12 mouse cellular contexts compared by ENCODE assay signal in genomic region chr5:100200805-100201204, GRCm38 (mm10). TPM values are rescaled to one million over a fixed set of nuclear protein-coding genes. Genes with fewer than 3 reads are reported as not detected.
DNase-seq lines count a peak whose midpoint lies in the region; ATAC-seq and TF ChIP-seq lines count a peak whose summit lies in the region.
"Had no signal": no experiment of that assay in that cellular context is flagged by ENCODE, and none has a peak within 500 bp of the region (broad histone marks: within the 10 kb centered on the region; RNA-seq: fewer than 3 reads in every experiment).

No protein-coding gene starts in this region.

- no peaks in the 10 kb centered on the region for H3K36me3 ChIP-seq in CH12.LX (replicated peaks in 1 of 2; ENCODE audit: control insufficient read depth in 1 of 2, insufficient read depth in 1 of 2, low read length in 1 of 2)
- no peaks in the 10 kb centered on the region for H3K36me3 ChIP-seq in forebrain, postnatal 0 days (ENCODE audit: insufficient read depth)
- H3K36me3 ChIP-seq in midbrain, embryonic 13.5 days, result no peaks in the 10 kb centered on the region
- H3K36me3 ChIP-seq: kidney, embryonic 15.5 days had no signal

- H3K4me1 ChIP-seq in CH12.LX (ENCODE audit: control insufficient read depth in 1 of 2, insufficient read depth in 2 of 2), result peaks cover 9 to 59% of the 10 kb centered on the region in 2 experiments
- H3K4me1 ChIP-seq in forebrain, postnatal 0 days (ENCODE audit: insufficient read depth), result peaks cover 25% of the 10 kb centered on the region
- H3K4me1 ChIP-seq in midbrain, embryonic 13.5 days (replicated peaks), result peaks cover 42% of the 10 kb centered on the region

- WGBS in forebrain, postnatal 0 days, result 17% methylated on average over 5 of the region's 5 CpGs
- WGBS in midbrain, embryonic 13.5 days, result 22% methylated on average over 5 of the region's 5 CpGs

- no peaks in the 10 kb centered on the region for H3K27me3 ChIP-seq in CH12.LX (replicated peaks)
- H3K27me3 ChIP-seq in forebrain, postnatal 0 days (ENCODE audit: insufficient read depth, low read length), result no peaks in the 10 kb centered on the region
- peaks cover 3% of the 10 kb centered on the region for H3K27me3 ChIP-seq in midbrain, embryonic 13.5 days
- H3K27me3 ChIP-seq: kidney, embryonic 15.5 days had no signal

- no peak for TF ChIP-seq CTCF in CH12.LX (conservative IDR thresholded peaks at IDR 0.05 in 1 of 2, IDR thresholded peaks at IDR 0.05 in 1 of 2; ENCODE audit: low read depth in 2 of 2, low read length in 2 of 2)
- TF ChIP-seq CTCF in forebrain, postnatal 0 days (IDR thresholded peaks at IDR 0.05; ENCODE audit: low read depth), result no peak

- TF ChIP-seq RAD21 in CH12.LX (IDR thresholded peaks at IDR 0.05; ENCODE audit: low read depth, low read length), result no peak

- no peak overlapping the region for H3K9ac ChIP-seq in CH12.LX (ENCODE audit: insufficient read depth, low read depth)
- H3K9ac ChIP-seq in forebrain, postnatal 0 days, result peak overlapping the region; percentile 4; the same call in 1 of the 2 replicates
- 0 out of 2 replicates have a peak overlapping the region, but pooled peaks have one; percentile 14 for H3K9ac ChIP-seq in midbrain, embryonic 13.5 days (replicated peaks)
- H3K9ac ChIP-seq: kidney, embryonic 15.5 days; liver, postnatal 0 days had no signal

- H3K79me2 ChIP-seq in CH12.LX (replicated peaks; ENCODE audit: control insufficient read depth, extremely low read depth, insufficient read depth, poor library complexity, severe bottlenecking), result no peaks in the 10 kb centered on the region

- in situ Hi-C loops in CH12.LX (cut with MboI; ENCODE audit: low pct_ligation_motif_present, low pct_unique_long_range_greater_than_20kb, low sequenced_read_pairs), result no loop called here

- H3K27ac ChIP-seq in CH12.LX (ENCODE audit: insufficient read depth, low read depth), result no peak overlapping the region
- peak overlapping the region; percentile 78 for H3K27ac ChIP-seq in forebrain, postnatal 0 days (ENCODE audit: low read depth, low read length)
- H3K27ac ChIP-seq in midbrain, embryonic 13.5 days, result peak overlapping the region; percentile 60
- H3K27ac ChIP-seq: kidney, embryonic 15.5 days had no signal

- H3K4me3 ChIP-seq in CH12.LX (replicated peaks in 1 of 3; ENCODE audit: low read depth in 2 of 3, low read length in 2 of 3, poor library complexity in 1 of 3), result no peak overlapping the region
- H3K4me3 ChIP-seq in forebrain, postnatal 0 days (ENCODE audit: low read depth, low read length), result no peak overlapping the region
- no peak overlapping the region for H3K4me3 ChIP-seq in midbrain, embryonic 13.5 days (replicated peaks)
- H3K4me3 ChIP-seq: kidney, embryonic 15.5 days; myocyte had no signal

- dilution Hi-C loops in CH12.LX (cut with MboI; ENCODE audit: extremely low pct_ligation_motif_present, extremely low pct_unique_long_range_greater_than_20kb, low sequenced_read_pairs), result no loop called here

- H3K9me3 ChIP-seq in CH12.LX (replicated peaks; ENCODE audit: low read length), result no peaks in the 10 kb centered on the region
- H3K9me3 ChIP-seq in forebrain, postnatal 0 days (ENCODE audit: low read length), result no peaks in the 10 kb centered on the region
- H3K9me3 ChIP-seq in midbrain, embryonic 13.5 days, result no peaks in the 10 kb centered on the region
- H3K9me3 ChIP-seq: kidney, embryonic 15.5 days had no signal

- TF ChIP-seq EP300 in CH12.LX (IDR thresholded peaks at IDR 0.05; ENCODE audit: low read length), result no peak

- TF ChIP-seq POLR2A in CH12.LX (IDR thresholded peaks at IDR 0.05; ENCODE audit: low read depth, low read length), result no peak

- peak; percentile 92 for ATAC-seq in forebrain, postnatal 0 days
- peak; percentile 81 for ATAC-seq in midbrain, embryonic 13.5 days
- ATAC-seq: liver, postnatal 0 days had no signal

- H3K4me2 ChIP-seq in CH12.LX (ENCODE audit: insufficient read depth, low read depth, poor library complexity, severe bottlenecking), result no peak overlapping the region
- H3K4me2 ChIP-seq in forebrain, postnatal 0 days (ENCODE audit: low read depth), result peak overlapping the region; percentile 17; the same call in 1 of the 2 replicates
- H3K4me2 ChIP-seq in midbrain, embryonic 13.5 days (replicated peaks), result no peak overlapping the region; the same call in 1 of the 2 replicates
- H3K4me2 ChIP-seq: kidney, embryonic 15.5 days had no signal

- DNase-seq in cerebellum, postnatal 10 days, result peak; percentile 66 to 71
- DNase-seq in cerebellum, adult 9-11 months, result no peak
- peak; percentile 43 for DNase-seq in CH12.LX (ENCODE audit: extremely low read depth)
- DNase-seq in forebrain, postnatal 0 days, result peak; percentile 83
- DNase-seq in Muller cell, postnatal 12 days (ENCODE audit: inconsistent ontology term), result no peak
- DNase-seq in thymus, postnatal 14 days, result no peak
- DNase-seq in testis, postnatal 10 days (ENCODE audit: low spot score), result no peak
- DNase-seq: gastrocnemius, postnatal 14 days; liver, postnatal 0 days had no signal

TF ChIP-seq in CH12.LX, 34 proteins besides CTCF, POLR2A, EP300 and RAD21:
- TF ChIP-seq MXI1 (IDR thresholded peaks at IDR 0.05; ENCODE audit: low read depth, low read length), result peak; percentile 65; the same call in 1 of the 2 replicates
- no peak for TF ChIP-seq PAX5 (IDR thresholded peaks at IDR 0.05; ENCODE audit: low read length)
TF ChIP-seq in CH12.LX: peak in this region for 1.

RNA-seq across cellular contexts. Expression of gene Tmem150c, which starts 41.2 kb away (rescaled TPM):
- total RNA-seq in CH12.LX (2012; rRNA removed), result not detected in 2 replicates
- not detected in 2 replicates for total RNA-seq in CH12.LX (2014; rRNA removed)
- not detected in 2 replicates for polyA plus RNA-seq in CH12.LX (2012; ENCODE audit: insufficient read length, low read depth)
- 76.1 and 86.1 TPM in 2 replicates for total RNA-seq in forebrain, postnatal 0 days (2014; rRNA removed)
- 44.0 and 60.6 TPM in 2 replicates for polyA plus RNA-seq in forebrain, postnatal 0 days (2015; fragmentation: Nextera tagmentation; extraction: Ambion mirVana)
- polyA plus RNA-seq in midbrain, embryonic 13.5 days (2015; fragmentation: Nextera tagmentation; extraction: Ambion mirVana), result 17.7 and 22.1 TPM in 2 replicates
- polyA plus RNA-seq: myocyte had no signal

Comparison
In these comparisons a context has a peak if more than half of its experiments do, and no peak if none do; other contexts are left out.
1. DNase-seq: peak in cerebellum, postnatal 10 days (2 of 2), CH12.LX (single experiment) and forebrain, postnatal 0 days (single experiment); none in cerebellum, adult 9-11 months (single experiment), Muller cell, postnatal 12 days (single experiment), thymus, postnatal 14 days (single experiment) and testis, postnatal 10 days (single experiment).
2. RNA of gene Tmem150c, which starts 41.2 kb away (polyA plus RNA-seq): 44.0 to 60.6 TPM in forebrain, postnatal 0 days and 17.7 to 22.1 TPM in midbrain, embryonic 13.5 days; not detected in CH12.LX; every median in the first group is over 10 times any median in the second.